Mouse (Mus musculus): ENCODE data around the gene Fam76b.

The Fam76b gene

GRCm38 (mm10) chr9:13890171-13890570 lies 62.7 kb downstream of the Fam76b start:
- no peak for DNase-seq (ENCODE audit: low read depth, low spot score)

GRCm38 (mm10) chr9:13891888-13892287 lies 64.4 kb downstream of the Fam76b start:
- no peaks in the 10 kb centered on the region for H3K27me3 ChIP-seq (ENCODE audit: control insufficient read depth, insufficient read depth, low read length, poor library complexity, severe bottlenecking)

More at GRCm38 (mm10) chr9:13890171-13890570, 62.7 kb downstream of the Fam76b start:
- Histone ChIP-seq H3K36me3 (ENCODE audit: control insufficient read depth, insufficient read depth, low read length, poor library complexity, severe bottlenecking) (no peaks in the 10 kb centered on the region), H3K27me3 (ENCODE audit: control insufficient read depth, insufficient read depth, low read length, poor library complexity, severe bottlenecking) (no peaks in the 10 kb centered on the region)

DNA sequence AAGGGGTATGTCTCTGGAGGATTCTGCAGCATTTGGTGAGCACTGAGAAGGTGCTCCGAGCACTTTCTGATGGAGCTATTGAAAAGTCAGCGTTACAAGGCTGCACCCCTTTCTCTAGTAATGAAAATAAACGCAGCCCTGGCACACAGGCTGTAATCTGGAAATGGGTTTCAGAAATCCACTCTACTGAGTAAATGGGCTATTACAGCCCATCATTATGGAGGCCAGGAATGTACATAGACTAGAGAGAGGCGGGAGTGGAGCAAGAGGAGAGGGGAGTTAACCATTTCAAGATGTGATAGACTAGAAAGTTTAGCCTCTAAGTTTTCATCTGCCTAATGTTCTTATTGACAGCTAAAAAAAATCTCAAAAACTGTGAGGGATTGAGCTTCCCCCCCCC lies 65.5 kb downstream of the Fam76b start:
- Histone ChIP-seq H3K36me3 (ENCODE audit: control insufficient read depth, insufficient read depth, low read length, poor library complexity, severe bottlenecking) (no peaks in the 10 kb centered on the region), H3K27me3 (ENCODE audit: control insufficient read depth, insufficient read depth, low read length, poor library complexity, severe bottlenecking) (no peaks in the 10 kb centered on the region)
- DNase-seq (ENCODE audit: low read depth, low spot score) = no peak

More at GRCm38 (mm10) chr9:13891888-13892287, 64.4 kb downstream of the Fam76b start:
- H3K36me3 ChIP-seq (ENCODE audit: control insufficient read depth, insufficient read depth, low read length, poor library complexity, severe bottlenecking) = no peaks in the 10 kb centered on the region
- DNase-seq (ENCODE audit: low read depth, low spot score) = peak; percentile 20

DNA sequence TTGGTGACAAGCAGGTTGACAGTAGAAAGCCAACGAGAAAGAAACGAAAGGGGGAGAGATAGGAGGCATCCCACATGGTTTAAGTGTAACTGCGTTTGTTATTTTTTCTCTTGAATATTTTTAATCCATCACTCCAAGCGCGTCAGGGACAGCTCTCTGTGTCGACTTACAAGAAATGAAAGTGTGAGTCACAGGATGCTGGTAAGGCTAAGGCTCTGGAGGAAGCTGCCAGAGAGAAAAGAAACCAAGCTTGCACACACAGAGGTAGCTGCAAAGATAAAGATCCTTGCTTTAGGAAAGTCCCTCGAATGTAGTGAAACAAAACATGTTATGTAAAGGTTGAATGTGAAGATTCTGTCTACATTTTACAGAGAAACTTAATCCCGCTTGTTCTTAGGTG lies 67.0 kb downstream of the Fam76b start:
- H3K27me3 ChIP-seq (ENCODE audit: control insufficient read depth, insufficient read depth, low read length, poor library complexity, severe bottlenecking) = no peaks in the 10 kb centered on the region
- H3K36me3 ChIP-seq (ENCODE audit: control insufficient read depth, insufficient read depth, low read length, poor library complexity, severe bottlenecking) = no peaks in the 10 kb centered on the region
- DNase-seq (ENCODE audit: low read depth, low spot score) = peak; percentile 30

DNA sequence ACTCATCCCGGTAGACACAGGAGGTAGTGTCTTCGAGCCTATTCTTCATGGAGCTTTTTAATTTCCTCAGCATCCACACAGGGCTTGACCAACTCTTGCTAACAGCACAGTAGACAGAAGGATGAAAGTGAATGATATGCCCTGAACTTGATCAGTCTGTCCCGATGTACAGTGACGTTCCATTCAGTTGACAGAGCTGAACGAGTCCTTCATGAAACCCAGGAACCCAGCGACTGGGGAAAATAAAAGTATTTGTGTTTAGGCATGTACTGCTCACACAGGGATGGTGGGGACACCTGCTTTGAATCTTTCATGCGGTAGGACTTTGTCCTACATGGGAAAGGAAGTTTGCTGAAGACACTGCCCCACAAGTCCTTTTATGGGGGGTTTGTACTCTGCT lies 67.4 kb downstream of the Fam76b start:
- DNase-seq (ENCODE audit: low read depth, low spot score) = no peak
- H3K36me3 ChIP-seq (ENCODE audit: control insufficient read depth, insufficient read depth, low read length, poor library complexity, severe bottlenecking) = no peaks in the 10 kb centered on the region

GRCm38 (mm10) chr9:13896055-13896454 lies 68.5 kb downstream of the Fam76b start:
- Histone ChIP-seq H3K27me3 (ENCODE audit: control insufficient read depth, insufficient read depth, low read length, poor library complexity, severe bottlenecking) (no peaks in the 10 kb centered on the region), H3K36me3 (ENCODE audit: control insufficient read depth, insufficient read depth, low read length, poor library complexity, severe bottlenecking) (no peaks in the 10 kb centered on the region)
- no peak for DNase-seq (ENCODE audit: low read depth, low spot score)

More for the DNA sequence above, 67.4 kb downstream of the Fam76b start:
- H3K27me3 ChIP-seq (ENCODE audit: control insufficient read depth, insufficient read depth, low read length, poor library complexity, severe bottlenecking) = no peaks in the 10 kb centered on the region

DNA sequence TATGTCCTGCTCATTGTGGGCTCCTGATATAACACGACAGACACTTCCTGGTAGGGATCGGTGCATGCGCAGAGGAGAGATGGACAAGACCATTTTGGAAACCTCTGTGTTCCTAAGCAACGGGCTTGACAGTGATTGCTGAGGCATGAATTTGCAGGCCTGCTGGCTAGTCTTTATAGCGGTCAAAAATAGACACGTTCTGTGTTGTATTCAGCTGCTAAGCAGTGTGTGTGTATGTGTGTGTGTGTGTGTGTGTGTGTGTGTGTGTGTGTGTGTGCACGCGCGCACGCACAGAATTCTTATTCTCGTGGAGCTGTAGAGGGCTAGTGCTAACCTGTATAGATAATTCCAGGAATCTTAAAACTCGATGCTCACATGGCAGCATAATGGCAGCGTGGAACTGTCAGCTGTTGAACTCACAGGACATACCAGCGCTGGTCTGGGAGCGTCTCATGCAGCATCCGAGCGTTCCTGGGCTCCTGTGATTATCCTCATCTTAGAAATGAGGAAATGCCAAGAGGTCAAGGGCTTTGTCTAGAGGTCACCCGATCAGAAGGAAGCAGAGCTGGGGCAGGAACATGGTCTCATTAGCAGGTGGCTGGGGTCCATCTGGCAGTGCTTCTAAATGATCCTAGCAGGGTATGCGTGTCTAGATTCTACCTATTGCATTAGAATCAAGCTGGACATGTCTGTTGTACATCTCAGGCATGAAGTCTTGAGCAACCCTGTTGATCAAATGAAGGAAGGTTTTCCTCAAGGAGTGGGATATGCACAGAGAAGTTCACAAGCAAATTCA lies 71.2 kb downstream of the Fam76b start:
- H3K36me3 ChIP-seq (ENCODE audit: control insufficient read depth, insufficient read depth, low read length, poor library complexity, severe bottlenecking) = no peaks in the 10 kb centered on the region
- no peaks in the 10 kb centered on the region for H3K27me3 ChIP-seq (ENCODE audit: control insufficient read depth, insufficient read depth, low read length, poor library complexity, severe bottlenecking)
- no peak for DNase-seq (ENCODE audit: low read depth, low spot score)

GRCm38 (mm10) chr9:13902030-13902429 lies 74.5 kb downstream of the Fam76b start:
- DNase-seq (ENCODE audit: low read depth, low spot score) = no peak
- Histone ChIP-seq H3K36me3 (ENCODE audit: control insufficient read depth, insufficient read depth, low read length, poor library complexity, severe bottlenecking) (no peaks in the 10 kb centered on the region), H3K27me3 (ENCODE audit: control insufficient read depth, insufficient read depth, low read length, poor library complexity, severe bottlenecking) (no peaks in the 10 kb centered on the region)

GRCm38 (mm10) chr9:13904091-13904779 lies 76.7 kb downstream of the Fam76b start:
- H3K27me3 ChIP-seq (ENCODE audit: control insufficient read depth, insufficient read depth, low read length, poor library complexity, severe bottlenecking) = no peaks in the 10 kb centered on the region
- H3K36me3 ChIP-seq (ENCODE audit: control insufficient read depth, insufficient read depth, low read length, poor library complexity, severe bottlenecking) = no peaks in the 10 kb centered on the region
- no peak for DNase-seq (ENCODE audit: low read depth, low spot score)
